Mouse (Mus musculus) embryonic facial prominence, embryonic 13.5 days (tissue): Measurements from ENCODE around the gene Eif5. TPM values are rescaled to one million over a fixed set of nuclear protein-coding genes. Genes with fewer than 3 reads are reported as not detected.
"Not testable (repeated sequence)": the region's sequence is repeated elsewhere in the genome, so short reads cannot be mapped to it uniquely, and the experiment has no call there.

ENCODE experiments used
- ATAC-seq: fragments of 200-750 bp; cut with Nextera tagmentation; 2 replicates; pipeline ENCODE4 v1.8.0; 2017; ENCODE audit warnings: low read depth; ENCODE audit not compliant: insufficient number of reproducible peaks, insufficient read depth, low FRiP score, low TSS enrichment
- H3K27ac ChIP-seq: fragments of 300-500 bp; sonication (generic); 2 replicates; pipeline ENCODE4 v1.5.1; 2015; ENCODE audit warnings: moderate library complexity, mild to moderate bottlenecking, inconsistent platforms
- H3K27me3 ChIP-seq: fragments of 300-500 bp; sonication (generic); 2 replicates; pipeline ENCODE4 v1.6.1; 2015; ENCODE audit warnings: mild to moderate bottlenecking, inconsistent platforms
- H3K36me3 ChIP-seq: fragments of 300-500 bp; sonication (generic); 2 replicates; pipeline ENCODE4 v1.6.1; 2015; ENCODE audit warnings: mild to moderate bottlenecking, inconsistent platforms
- H3K4me1 ChIP-seq: fragments of 300-500 bp; sonication (generic); 2 replicates; pipeline ENCODE4 v1.6.1; 2015; ENCODE audit warnings: inconsistent platforms
- H3K4me2 ChIP-seq: fragments of 300-500 bp; sonication (generic); 2 replicates; pipeline ENCODE4 v1.6.1; 2015; ENCODE audit warnings: moderate library complexity, mild to moderate bottlenecking, inconsistent platforms
- H3K4me3 ChIP-seq: fragments of 300-500 bp; sonication (generic); 2 replicates; pipeline ENCODE4 v1.5.1; 2015; ENCODE audit warnings: mild to moderate bottlenecking, inconsistent platforms
- H3K9ac ChIP-seq: fragments of 300-500 bp; sonication (generic); 2 replicates; pipeline ENCODE4 v1.6.1; 2015; ENCODE audit warnings: mild to moderate bottlenecking, inconsistent platforms
- H3K9me3 ChIP-seq: fragments of 300-500 bp; sonication (generic); 2 replicates; pipeline ENCODE4 v1.6.1; 2016; ENCODE audit warnings: inconsistent platforms
- WGBS: fragments of 180-500 bp; shearing (Covaris S2); methylation state at CpG from one replicate; pipeline ENCODE4 v1.1.7; 2015; ENCODE audit warnings: mixed read lengths; 5-methylcytosine and 5-hydroxymethylcytosine counted together
- polyA plus RNA-seq: library from polyadenylated mRNA; unstranded; fragments of >200 nt; fragmentation: Nextera tagmentation; extraction: Ambion mirVana; gene quantifications from 2 replicates; pipeline ENCODE4 v1.2.1, GENCODE M21; 2015

Gene Eif5
- polyA plus RNA-seq, 1 experiment from 2014 or later = 586 TPM

DNA sequence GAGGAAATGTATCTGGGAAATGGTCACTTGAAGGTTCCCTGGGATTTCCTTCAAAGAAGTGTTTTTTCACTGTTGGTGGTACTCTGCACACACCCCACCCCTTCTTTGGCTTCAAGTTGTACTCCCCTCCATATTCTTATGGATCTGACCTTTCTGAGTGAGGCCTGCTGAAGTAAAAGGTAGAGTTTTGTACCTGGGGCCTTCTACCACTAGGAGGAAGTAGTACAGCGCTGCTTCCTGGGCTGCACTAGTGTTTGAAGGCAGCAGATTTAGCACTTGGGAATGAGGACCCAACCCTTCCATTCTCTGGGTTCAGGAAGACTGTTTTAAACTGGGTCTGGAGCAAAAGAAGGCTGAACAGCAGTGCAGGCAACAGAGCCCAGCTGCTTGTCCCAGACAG, 12.9 kb downstream of the Eif5 start:
- H3K27me3 ChIP-seq = no peaks in the 10 kb centered on the region
- H3K4me3 ChIP-seq = no peak overlapping the region
- H3K9ac ChIP-seq = no peak overlapping the region
- peak overlapping the region; percentile 7; the same call in 1 of the 2 replicates for H3K27ac ChIP-seq
- no peaks in the 10 kb centered on the region for H3K4me1 ChIP-seq
- ATAC-seq = no peak
- H3K9me3 ChIP-seq = no peaks in the 10 kb centered on the region
- 49% methylated on average over 1 of the region's 1 CpGs for WGBS
- H3K36me3 ChIP-seq = peaks cover 19% of the 10 kb centered on the region
- no peak overlapping the region for H3K4me2 ChIP-seq

DNA sequence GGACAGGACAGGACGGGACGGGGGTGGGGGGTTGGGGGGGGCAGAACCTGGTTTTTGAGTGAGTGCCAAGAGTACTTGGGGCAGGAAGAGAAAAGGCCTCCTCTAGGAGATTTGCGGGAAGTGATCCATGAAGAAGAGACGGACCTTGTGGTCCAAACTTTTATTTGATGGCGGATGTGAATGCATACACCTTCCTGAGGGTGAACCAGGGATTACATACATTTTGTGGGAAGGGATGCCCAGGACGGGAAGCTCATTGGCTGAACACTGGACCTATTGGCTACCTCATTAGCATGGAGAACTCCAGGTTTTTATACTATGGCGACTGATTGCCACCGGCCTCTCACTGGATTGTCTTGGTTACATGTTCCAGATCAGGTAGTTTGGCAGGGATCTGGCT, 14.5 kb downstream of the Eif5 start:
- Histone ChIP-seq H3K27me3 (no peaks in the 10 kb centered on the region), H3K4me1 (no peaks in the 10 kb centered on the region), H3K36me3 (peaks cover 8% of the 10 kb centered on the region), H3K4me3 (no peak overlapping the region), H3K4me2 (no peak overlapping the region), H3K9me3 (no peaks in the 10 kb centered on the region), H3K9ac (no peak overlapping the region), H3K27ac (no peak overlapping the region)
- 64% methylated on average over 8 of the region's 8 CpGs for WGBS
- no peak for ATAC-seq

DNA sequence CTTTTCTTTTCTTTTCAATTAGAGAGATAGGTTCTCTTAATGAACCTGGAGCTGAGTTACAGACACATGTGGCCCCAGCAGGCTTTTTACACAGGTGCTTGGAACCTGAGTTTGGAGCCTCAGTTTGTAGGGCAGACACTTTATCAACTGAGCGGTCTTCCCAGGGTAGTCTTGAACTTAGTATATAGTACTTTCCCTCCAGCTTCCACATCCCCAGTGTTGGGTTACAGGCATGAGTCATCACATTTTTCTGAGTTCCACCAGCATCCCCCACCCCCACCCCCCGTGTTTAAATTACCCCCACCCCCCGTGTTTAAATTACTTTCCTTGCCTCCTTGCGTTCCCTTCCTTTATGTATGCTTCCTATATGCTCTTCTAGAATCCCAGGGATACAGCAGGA, 17.5 kb downstream of the Eif5 start:
- Histone ChIP-seq H3K4me2 (no peak overlapping the region), H3K36me3 (no peaks in the 10 kb centered on the region), H3K27ac (no peak overlapping the region), H3K9me3 (no peaks in the 10 kb centered on the region), H3K4me1 (no peaks in the 10 kb centered on the region), H3K9ac (no peak overlapping the region), H3K27me3 (no peaks in the 10 kb centered on the region), H3K4me3 (no peak overlapping the region)
- 59% methylated on average over 4 of the region's 4 CpGs for WGBS
- no peak for ATAC-seq

DNA sequence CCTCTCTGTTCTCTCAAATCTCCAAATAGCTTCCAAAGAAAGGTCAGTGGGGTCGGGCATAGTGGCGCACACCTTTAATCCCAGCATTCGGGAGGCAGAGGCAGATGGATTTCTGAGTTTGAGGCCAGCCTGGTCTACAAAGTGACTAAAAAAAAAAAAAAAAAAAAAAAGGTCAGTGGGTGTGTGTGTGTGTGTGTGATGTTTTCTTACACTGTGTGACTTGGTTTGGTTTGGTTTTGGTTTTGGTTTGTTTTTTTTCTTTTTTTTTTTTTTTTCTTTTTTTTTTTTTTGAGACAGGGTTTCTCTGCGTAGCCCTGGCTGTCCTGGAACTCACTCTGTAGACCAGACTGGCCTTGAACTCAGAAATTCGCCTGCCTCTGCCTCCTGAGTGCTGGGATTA, 18.1 kb downstream of the Eif5 start:
- 80% methylated on average over 5 of the region's 5 CpGs for WGBS
- not testable (repeated sequence) for H3K4me1 ChIP-seq, H3K27me3 ChIP-seq, ATAC-seq, H3K4me3 ChIP-seq, H3K9ac ChIP-seq, H3K27ac ChIP-seq, H3K4me2 ChIP-seq, H3K9me3 ChIP-seq, H3K36me3 ChIP-seq

DNA sequence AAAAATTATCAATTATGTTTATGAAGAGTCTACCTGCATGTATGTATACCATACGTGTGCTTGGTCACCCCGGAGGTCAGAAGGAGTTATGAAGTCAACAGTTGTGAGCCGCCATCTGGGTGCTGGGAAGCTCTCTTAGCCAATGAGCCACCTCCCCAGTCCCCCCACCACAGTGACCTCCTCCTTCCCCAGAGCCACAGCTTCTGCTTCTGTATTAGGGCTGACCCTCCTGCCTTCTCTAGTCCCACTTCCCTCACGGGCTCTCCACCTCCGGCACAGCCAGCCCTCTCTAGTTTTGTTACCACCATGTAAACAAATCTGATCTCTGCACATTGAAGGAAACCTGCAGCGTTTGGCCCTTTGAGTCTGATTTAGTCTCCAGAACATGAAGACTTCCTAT, 19.7 kb downstream of the Eif5 start:
- H3K4me1 ChIP-seq = 0 out of 2 replicates have a peak, but pooled peaks cover 4% of the 10 kb centered on the region
- no peak overlapping the region for H3K4me3 ChIP-seq
- H3K27ac ChIP-seq = no peak overlapping the region
- no peak overlapping the region for H3K4me2 ChIP-seq
- H3K9ac ChIP-seq = no peak overlapping the region
- no peaks in the 10 kb centered on the region for H3K9me3 ChIP-seq
- H3K36me3 ChIP-seq = no peaks in the 10 kb centered on the region
- no peak for ATAC-seq
- 64% methylated on average over 6 of the region's 6 CpGs for WGBS
- no peaks in the 10 kb centered on the region for H3K27me3 ChIP-seq

DNA sequence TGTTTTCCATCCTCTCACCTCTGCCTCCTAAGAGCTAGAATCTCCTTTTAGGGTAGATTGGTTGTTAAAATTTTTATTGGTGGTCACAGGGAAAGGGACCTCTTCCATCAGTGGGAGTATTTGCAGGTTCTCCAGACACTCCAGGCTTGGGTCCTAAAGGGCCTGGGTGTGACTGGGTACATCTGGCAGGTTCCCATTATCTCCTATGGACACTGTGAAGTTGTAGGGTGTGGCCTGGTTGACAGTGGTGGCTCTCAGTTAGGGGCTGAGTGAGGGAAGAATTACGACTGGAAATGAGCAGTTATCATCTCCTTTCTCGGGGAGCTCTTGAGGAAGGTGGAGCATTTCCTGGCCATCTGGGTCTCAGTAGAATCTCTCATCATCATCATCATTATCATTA, 20.8 kb downstream of the Eif5 start:
- no peak overlapping the region for H3K4me3 ChIP-seq
- H3K9me3 ChIP-seq = no peaks in the 10 kb centered on the region
- H3K4me1 ChIP-seq = 0 out of 2 replicates have a peak, but pooled peaks cover 7% of the 10 kb centered on the region
- no peak for ATAC-seq
- H3K27ac ChIP-seq = no peak overlapping the region
- H3K4me2 ChIP-seq = no peak overlapping the region
- no peaks in the 10 kb centered on the region for H3K36me3 ChIP-seq
- no peaks in the 10 kb centered on the region for H3K27me3 ChIP-seq
- H3K9ac ChIP-seq = no peak overlapping the region
- WGBS = 52% methylated on average over 2 of the region's 2 CpGs

DNA sequence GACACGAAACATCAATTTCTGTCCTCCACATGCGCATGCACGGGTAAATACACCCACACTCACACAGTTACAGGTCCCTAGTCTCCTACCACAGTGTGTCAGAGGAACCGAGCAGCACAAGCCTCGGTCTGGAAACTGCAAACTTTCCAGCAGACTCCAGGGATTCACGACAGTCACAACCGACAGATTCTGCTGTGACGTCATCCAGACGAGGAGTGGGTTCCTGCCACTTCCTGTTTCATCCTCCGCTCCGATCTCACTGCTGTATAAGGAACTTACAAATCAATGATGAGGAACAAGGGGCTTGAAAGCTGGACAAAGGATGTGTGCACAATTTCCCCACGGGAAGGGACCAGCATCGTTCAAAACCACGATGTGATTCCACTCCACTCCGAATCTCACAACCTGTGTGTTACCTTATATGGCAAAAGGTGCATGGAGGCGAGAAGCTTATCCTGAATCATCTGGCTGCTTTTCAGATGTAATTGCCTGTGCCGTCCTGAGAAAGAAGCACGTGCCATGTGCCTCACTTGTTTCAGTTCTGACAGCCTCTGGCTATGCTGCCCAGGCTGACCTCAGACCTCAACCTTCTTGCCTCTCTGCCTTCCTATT, 21.9 kb downstream of the Eif5 start:
- Histone ChIP-seq H3K27me3 (no peaks in the 10 kb centered on the region), H3K27ac (no peak overlapping the region), H3K36me3 (no peaks in the 10 kb centered on the region), H3K4me2 (peak overlapping the region; percentile 40), H3K4me3 (peak overlapping the region; percentile 15; the same call in 1 of the 2 replicates), H3K4me1 (0 out of 2 replicates have a peak, but pooled peaks cover 7% of the 10 kb centered on the region), H3K9me3 (no peaks in the 10 kb centered on the region), H3K9ac (0 out of 2 replicates have a peak overlapping the region, but pooled peaks have one; percentile 41)
- no peak for ATAC-seq
- WGBS = 48% methylated on average over 18 of the region's 18 CpGs

DNA sequence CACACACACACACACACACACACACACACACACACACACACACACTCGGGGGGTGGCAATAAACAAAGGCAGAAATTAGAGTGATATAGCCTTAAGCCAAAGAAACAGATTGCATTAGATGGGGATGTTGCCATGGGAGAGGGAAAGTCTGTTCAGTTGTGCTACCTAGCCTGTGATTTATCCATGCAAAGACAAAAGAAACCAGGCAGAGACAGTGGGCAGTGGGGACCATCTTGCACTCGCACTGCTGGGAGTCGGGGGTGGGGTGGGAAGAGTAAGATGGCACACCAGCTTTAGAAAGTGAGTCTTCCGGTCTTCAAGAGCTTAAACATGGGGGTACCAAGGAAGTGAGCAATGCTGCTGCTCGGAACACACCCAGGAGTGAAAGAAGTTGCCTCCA, 22.5 kb downstream of the Eif5 start:
- no peaks in the 10 kb centered on the region for H3K9me3 ChIP-seq
- no peaks in the 10 kb centered on the region for H3K36me3 ChIP-seq
- H3K27me3 ChIP-seq = no peaks in the 10 kb centered on the region
- no peak for ATAC-seq
- WGBS = 60% methylated on average over 5 of the region's 5 CpGs
- H3K4me3 ChIP-seq = no peak overlapping the region
- H3K27ac ChIP-seq = no peak overlapping the region
- peak overlapping the region; percentile 40; the same call in 1 of the 2 replicates for H3K4me2 ChIP-seq
- H3K9ac ChIP-seq = no peak overlapping the region
- 0 out of 2 replicates have a peak, but pooled peaks cover 7% of the 10 kb centered on the region for H3K4me1 ChIP-seq

DNA sequence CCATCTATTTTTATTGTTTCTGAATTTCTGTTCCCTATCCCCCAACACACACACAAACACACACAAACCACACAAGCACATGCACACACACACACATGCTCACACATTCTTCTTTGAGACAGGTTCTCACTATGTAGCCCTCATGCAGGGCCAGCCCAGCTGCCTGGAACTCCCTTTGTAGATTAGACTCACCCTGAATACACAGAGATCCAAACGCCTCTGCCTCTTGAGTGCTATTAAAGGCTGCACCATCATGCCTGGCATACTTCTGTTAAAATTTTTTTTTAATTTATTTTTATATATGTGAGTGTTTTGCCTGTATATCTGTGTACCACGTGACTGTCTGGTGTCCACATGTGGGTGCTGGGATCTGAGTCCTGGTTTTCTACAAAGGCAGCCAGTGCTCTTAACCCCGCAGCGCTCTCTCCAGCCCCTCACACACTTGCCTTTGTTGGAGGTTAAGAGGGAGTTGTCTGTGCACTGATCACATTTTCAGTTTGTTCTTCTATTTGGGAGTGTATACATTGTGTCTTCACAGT, 24.5 kb downstream of the Eif5 start:
- no peak overlapping the region for H3K27ac ChIP-seq
- H3K4me3 ChIP-seq = no peak overlapping the region
- H3K9ac ChIP-seq = no peak overlapping the region
- no peaks in the 10 kb centered on the region for H3K9me3 ChIP-seq
- no peaks in the 10 kb centered on the region for H3K27me3 ChIP-seq
- no peak overlapping the region for H3K4me2 ChIP-seq
- H3K36me3 ChIP-seq = no peaks in the 10 kb centered on the region
- ATAC-seq = no peak
- 0 out of 2 replicates have a peak, but pooled peaks cover 7% of the 10 kb centered on the region for H3K4me1 ChIP-seq
- 40% methylated on average over 4 of the region's 4 CpGs for WGBS

DNA sequence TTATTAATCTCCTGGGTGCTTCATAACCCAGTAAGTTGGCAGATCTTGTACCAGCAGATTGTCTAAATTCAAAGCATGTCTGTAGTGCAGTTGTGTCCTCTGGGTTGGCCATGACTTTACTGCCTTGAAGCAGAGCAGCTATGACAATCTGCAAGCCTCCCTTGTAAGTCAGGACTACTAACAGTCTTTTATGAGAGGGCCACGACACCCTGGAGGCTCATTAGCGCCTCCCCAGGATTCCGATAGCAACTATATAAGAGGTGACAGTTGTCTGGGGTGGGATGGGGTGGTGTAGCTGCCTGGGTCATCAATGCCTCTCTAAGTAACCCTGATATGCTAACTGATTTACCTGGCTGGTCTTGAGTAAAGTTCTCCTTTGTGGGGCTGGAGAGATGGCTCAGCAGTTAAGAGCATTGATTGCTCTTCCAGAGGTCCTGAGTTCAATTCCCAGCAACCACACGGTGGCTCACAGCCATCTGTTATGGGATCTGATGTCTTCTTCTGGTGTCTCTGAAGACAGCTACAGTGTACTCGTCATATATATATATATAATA, 25.3 kb downstream of the Eif5 start:
- no peak for ATAC-seq
- Histone ChIP-seq H3K9ac (no peak overlapping the region), H3K27ac (no peak overlapping the region), H3K4me1 (0 out of 2 replicates have a peak, but pooled peaks cover 7% of the 10 kb centered on the region), H3K4me3 (no peak overlapping the region), H3K27me3 (no peaks in the 10 kb centered on the region), H3K9me3 (no peaks in the 10 kb centered on the region), H3K4me2 (no peak overlapping the region), H3K36me3 (no peaks in the 10 kb centered on the region)
- WGBS = 47% methylated on average over 5 of the region's 5 CpGs

DNA sequence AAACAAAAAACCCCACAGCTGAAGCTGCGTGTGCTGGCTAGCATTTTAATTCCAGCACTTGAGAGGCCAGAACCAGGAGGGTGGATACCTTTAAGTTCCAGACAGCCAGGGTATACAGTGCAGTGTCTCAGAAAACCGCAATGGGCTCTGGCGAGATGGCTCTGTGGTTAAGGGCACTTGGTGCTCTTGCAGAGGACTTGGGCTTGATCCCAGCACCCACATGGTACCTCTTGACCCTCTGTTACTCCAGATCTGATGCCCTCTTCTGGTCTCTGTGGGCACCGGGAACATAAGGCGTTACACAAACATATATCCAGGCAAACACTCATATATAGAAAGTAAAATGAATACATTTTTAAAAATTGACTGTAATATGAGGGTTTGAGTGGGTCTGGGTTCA, 27.5 kb downstream of the Eif5 start:
- Histone ChIP-seq H3K4me3 (no peak overlapping the region), H3K4me1 (0 out of 2 replicates have a peak, but pooled peaks cover 7% of the 10 kb centered on the region), H3K27ac (no peak overlapping the region), H3K27me3 (no peaks in the 10 kb centered on the region), H3K9ac (no peak overlapping the region), H3K36me3 (no peaks in the 10 kb centered on the region), H3K9me3 (no peaks in the 10 kb centered on the region), H3K4me2 (no peak overlapping the region)
- ATAC-seq = no peak
- WGBS = 75% methylated on average over 5 of the region's 5 CpGs

DNA sequence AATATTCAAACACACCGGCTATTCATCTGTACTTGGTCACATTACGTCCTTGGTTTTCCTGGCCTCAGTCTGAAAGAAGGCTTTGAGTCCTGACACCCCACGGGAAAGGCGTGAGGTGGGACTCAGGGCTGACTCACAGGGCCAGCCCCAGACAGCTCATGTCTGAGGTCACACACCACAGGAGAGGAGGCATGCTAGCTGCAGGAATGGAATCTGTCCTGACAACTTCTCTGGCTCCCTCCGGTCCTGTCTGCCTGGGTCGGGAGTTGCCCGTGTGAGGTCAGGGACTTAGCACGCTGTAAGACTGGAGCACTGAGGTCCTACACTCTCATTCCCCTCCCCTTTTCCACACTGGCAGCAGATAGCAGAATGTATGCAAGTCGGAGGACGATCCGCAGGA, 31.0 kb downstream of the Eif5 start:
- Histone ChIP-seq H3K36me3 (no peaks in the 10 kb centered on the region), H3K27me3 (no peaks in the 10 kb centered on the region), H3K27ac (no peak overlapping the region), H3K4me1 (peaks cover 12% of the 10 kb centered on the region), H3K9ac (no peak overlapping the region), H3K9me3 (no peaks in the 10 kb centered on the region), H3K4me3 (no peak overlapping the region), H3K4me2 (no peak overlapping the region)
- ATAC-seq = no peak
- 69% methylated on average over 11 of the region's 11 CpGs for WGBS
